10 mouse cellular contexts compared by ENCODE assay signal in genomic region chr1:182052973-182053372, GRCm38 (mm10). TPM values are rescaled to one million over a fixed set of nuclear protein-coding genes. Genes with fewer than 3 reads are reported as not detected.
DNase-seq lines count a peak whose midpoint lies in the region; ATAC-seq lines count a peak whose summit lies in the region.
"Had no signal": no experiment of that assay in that cellular context is flagged by ENCODE, and none has a peak within 500 bp of the region (broad histone marks: within the 10 kb centered on the region; RNA-seq: fewer than 3 reads in every experiment).

No protein-coding gene starts in this region.

- H3K4me2 ChIP-seq in hindbrain, embryonic 14.5 days (replicated peaks), result no peak overlapping the region
- no peak overlapping the region for H3K4me2 ChIP-seq in neural tube, embryonic 15.5 days

- H3K9me3 ChIP-seq in hindbrain, embryonic 10.5 days, result no peaks in the 10 kb centered on the region
- no peaks in the 10 kb centered on the region for H3K9me3 ChIP-seq in hindbrain, embryonic 14.5 days (ENCODE audit: control insufficient read depth, low read length)
- no peaks in the 10 kb centered on the region for H3K9me3 ChIP-seq in neural tube, embryonic 15.5 days (replicated peaks)
- H3K9me3 ChIP-seq in limb, embryonic 10.5 days (replicated peaks), result no peaks in the 10 kb centered on the region

- no peaks in the 10 kb centered on the region for H3K36me3 ChIP-seq in hindbrain, embryonic 10.5 days
- no peaks in the 10 kb centered on the region for H3K36me3 ChIP-seq in hindbrain, embryonic 14.5 days (replicated peaks; ENCODE audit: control insufficient read depth, insufficient read depth)
- no peaks in the 10 kb centered on the region for H3K36me3 ChIP-seq in neural tube, embryonic 15.5 days
- no peaks in the 10 kb centered on the region for H3K36me3 ChIP-seq in limb, embryonic 10.5 days

- no peak for ATAC-seq in hindbrain, embryonic 14.5 days (ENCODE audit: low FRiP score)
- ATAC-seq in neural tube, embryonic 15.5 days (ENCODE audit: low FRiP score), result no peak
- no peak for ATAC-seq in granulocyte monocyte progenitor cell, adult 5-6 weeks (replicated peaks; ENCODE audit: poor library complexity, severe bottlenecking)

- peak overlapping the region; percentile 64; the same call in 1 of the 2 replicates for H3K27ac ChIP-seq in hindbrain, embryonic 10.5 days
- H3K27ac ChIP-seq in hindbrain, embryonic 14.5 days, result no peak overlapping the region
- no peak overlapping the region for H3K27ac ChIP-seq in neural tube, embryonic 15.5 days (replicated peaks)
- H3K27ac ChIP-seq in limb, embryonic 10.5 days, result 0 out of 2 replicates have a peak overlapping the region, but pooled peaks have one; percentile 4

- peak; percentile 55 for DNase-seq in hindbrain, embryonic 10.5 days (ENCODE audit: low spot score)
- DNase-seq in hindbrain, embryonic 14.5 days (ENCODE audit: low spot score), result no peak
- DNase-seq in neural tube, embryonic 10.5 days (ENCODE audit: extremely low spot score, low spot score), result peak; percentile 64
- DNase-seq in limb, embryonic 10.5 days (ENCODE audit: low spot score), result peak; percentile 63
- DNase-seq in thymus, adult 18-20 months, result no peak
- DNase-seq in right cerebral cortex, adult 18-20 months, result no peak
- DNase-seq: kidney, adult 11 months; thymus, postnatal 36 days had no signal

- H3K4me3 ChIP-seq in hindbrain, embryonic 10.5 days, result no peak overlapping the region
- no peak overlapping the region for H3K4me3 ChIP-seq in hindbrain, embryonic 14.5 days (replicated peaks; ENCODE audit: low read length)
- no peak overlapping the region for H3K4me3 ChIP-seq in neural tube, embryonic 15.5 days (replicated peaks)
- H3K4me3 ChIP-seq in limb, embryonic 10.5 days, result no peak overlapping the region

- H3K27me3 ChIP-seq in hindbrain, embryonic 10.5 days (ENCODE audit: insufficient read depth, poor library complexity, severe bottlenecking), result no peaks in the 10 kb centered on the region
- H3K27me3 ChIP-seq in hindbrain, embryonic 14.5 days (ENCODE audit: control insufficient read depth, insufficient read depth, low read length), result no peaks in the 10 kb centered on the region
- no peaks in the 10 kb centered on the region for H3K27me3 ChIP-seq in neural tube, embryonic 15.5 days (replicated peaks)
- no peaks in the 10 kb centered on the region for H3K27me3 ChIP-seq in limb, embryonic 10.5 days (ENCODE audit: low read depth, poor library complexity, severe bottlenecking)

- peaks cover 22% of the 10 kb centered on the region for H3K4me1 ChIP-seq in hindbrain, embryonic 10.5 days (replicated peaks)
- H3K4me1 ChIP-seq in hindbrain, embryonic 14.5 days (replicated peaks; ENCODE audit: control insufficient read depth, insufficient read depth, low read length), result no peaks in the 10 kb centered on the region
- peaks cover 2% of the 10 kb centered on the region; the same call in 1 of the 2 replicates for H3K4me1 ChIP-seq in neural tube, embryonic 15.5 days
- peaks cover 17% of the 10 kb centered on the region for H3K4me1 ChIP-seq in limb, embryonic 10.5 days

- WGBS in hindbrain, embryonic 10.5 days, result 51% methylated on average over 10 of the region's 10 CpGs
- WGBS in hindbrain, embryonic 14.5 days, result 20% methylated on average over 10 of the region's 10 CpGs
- WGBS in neural tube, embryonic 15.5 days, result 29% methylated on average over 10 of the region's 10 CpGs
- 22% methylated on average over 10 of the region's 10 CpGs for whole genome bisulfite sequencing in limb, embryonic 10.5 days

- H3K9ac ChIP-seq in hindbrain, embryonic 14.5 days, result no peak overlapping the region
- H3K9ac ChIP-seq in neural tube, embryonic 15.5 days (replicated peaks), result no peak overlapping the region

RNA-seq across cellular contexts. Expression of gene Enah, which starts 33.2 kb away (rescaled TPM):
- 24.4 and 29.0 TPM in 2 replicates for polyA plus RNA-seq in hindbrain, embryonic 10.5 days (2016; fragmentation: Nextera tagmentation; extraction: Ambion mirVana)
- 31.3 and 37.7 TPM in 2 replicates for polyA plus RNA-seq in hindbrain, embryonic 14.5 days (2014; fragmentation: Nextera tagmentation; extraction: Ambion mirVana)
- 27.7 and 34.1 TPM in 2 replicates for polyA plus RNA-seq in neural tube, embryonic 15.5 days (2015; fragmentation: Nextera tagmentation; extraction: Ambion mirVana)
- 23.0 and 23.6 TPM in 2 replicates for polyA plus RNA-seq in limb, embryonic 10.5 days (2016; fragmentation: Nextera tagmentation; extraction: Ambion mirVana)
- 3.4 and 3.6 TPM in 2 replicates for total RNA-seq in granulocyte monocyte progenitor cell, adult 5-6 weeks (2014; fragmentation: Nextera tagmentation)
- total RNA-seq in granulocyte monocyte progenitor cell, adult 5-6 weeks (2017), result 1.2 and 1.8 TPM in 2 replicates

Comparison
In these comparisons a context has a peak if more than half of its experiments do, and no peak if none do; other contexts are left out.
1. DNase-seq: peak in hindbrain, embryonic 10.5 days (single experiment), neural tube, embryonic 10.5 days (single experiment) and limb, embryonic 10.5 days (single experiment); none in hindbrain, embryonic 14.5 days (single experiment), thymus, adult 18-20 months (0 of 2) and right cerebral cortex, adult 18-20 months (single experiment).
2. H3K27ac ChIP-seq: peak in hindbrain, embryonic 10.5 days (single experiment) and limb, embryonic 10.5 days (single experiment); none in hindbrain, embryonic 14.5 days (single experiment) and neural tube, embryonic 15.5 days (single experiment).